Mouse (Mus musculus) hindbrain, embryonic 13.5 days (tissue): ENCODE results near the gene Smad5. TPM values are rescaled to one million over a fixed set of nuclear protein-coding genes. Genes with fewer than 3 reads are reported as not detected.

Experiments
- ATAC-seq: fragments of 200-750 bp; cut with Nextera tagmentation; 2 replicates; pipeline ENCODE4 v1.8.0; 2017; ENCODE audit warnings: moderate TSS enrichment; ENCODE audit not compliant: low FRiP score
- H3K27ac ChIP-seq: fragments of 300-500 bp; sonication (generic); 2 replicates; pipeline ENCODE4 v1.5.1; 2015; ENCODE audit warnings: inconsistent platforms, mild to moderate bottlenecking, moderate library complexity
- H3K27me3 ChIP-seq: fragments of 300-500 bp; sonication (generic); 2 replicates; pipeline ENCODE4 v1.6.1; 2015; ENCODE audit warnings: mild to moderate bottlenecking, inconsistent platforms
- H3K36me3 ChIP-seq: fragments of 300-500 bp; sonication (generic); 2 replicates; pipeline ENCODE4 v1.6.1; 2015; ENCODE audit warnings: mild to moderate bottlenecking, inconsistent platforms
- H3K4me1 ChIP-seq: fragments of 300-500 bp; sonication (generic); replicated peaks from 2 replicates; pipeline ENCODE4 v1.6.1; 2015; ENCODE audit warnings: inconsistent platforms
- H3K4me2 ChIP-seq: fragments of 300-500 bp; sonication (generic); 2 replicates; pipeline ENCODE4 v1.6.1; 2015; ENCODE audit warnings: inconsistent platforms, mild to moderate bottlenecking, moderate library complexity
- H3K4me3 ChIP-seq: fragments of 300-500 bp; sonication (generic); 2 replicates; pipeline ENCODE4 v1.5.1; 2015; ENCODE audit warnings: mild to moderate bottlenecking, inconsistent platforms
- H3K9ac ChIP-seq: fragments of 300-500 bp; sonication (generic); 2 replicates; pipeline ENCODE4 v1.6.1; 2015; ENCODE audit warnings: mild to moderate bottlenecking, inconsistent platforms
- H3K9me3 ChIP-seq: fragments of 300-500 bp; sonication (generic); 2 replicates; pipeline ENCODE4 v1.6.1; 2016; ENCODE audit warnings: inconsistent platforms
- WGBS: fragments of 180-500 bp; shearing (Covaris S2); methylation state at CpG from one replicate; pipeline ENCODE4 v1.1.7; 2015; 5-methylcytosine and 5-hydroxymethylcytosine counted together
- polyA plus RNA-seq: library from polyadenylated mRNA; unstranded; fragments of >200 nt; fragmentation: Nextera tagmentation; extraction: Ambion mirVana; gene quantifications from 2 replicates; pipeline ENCODE4 v1.2.1, GENCODE M21; 2015

The Smad5 gene
- 23.5 and 24.1 TPM in 2 replicates for polyA plus RNA-seq

DNA sequence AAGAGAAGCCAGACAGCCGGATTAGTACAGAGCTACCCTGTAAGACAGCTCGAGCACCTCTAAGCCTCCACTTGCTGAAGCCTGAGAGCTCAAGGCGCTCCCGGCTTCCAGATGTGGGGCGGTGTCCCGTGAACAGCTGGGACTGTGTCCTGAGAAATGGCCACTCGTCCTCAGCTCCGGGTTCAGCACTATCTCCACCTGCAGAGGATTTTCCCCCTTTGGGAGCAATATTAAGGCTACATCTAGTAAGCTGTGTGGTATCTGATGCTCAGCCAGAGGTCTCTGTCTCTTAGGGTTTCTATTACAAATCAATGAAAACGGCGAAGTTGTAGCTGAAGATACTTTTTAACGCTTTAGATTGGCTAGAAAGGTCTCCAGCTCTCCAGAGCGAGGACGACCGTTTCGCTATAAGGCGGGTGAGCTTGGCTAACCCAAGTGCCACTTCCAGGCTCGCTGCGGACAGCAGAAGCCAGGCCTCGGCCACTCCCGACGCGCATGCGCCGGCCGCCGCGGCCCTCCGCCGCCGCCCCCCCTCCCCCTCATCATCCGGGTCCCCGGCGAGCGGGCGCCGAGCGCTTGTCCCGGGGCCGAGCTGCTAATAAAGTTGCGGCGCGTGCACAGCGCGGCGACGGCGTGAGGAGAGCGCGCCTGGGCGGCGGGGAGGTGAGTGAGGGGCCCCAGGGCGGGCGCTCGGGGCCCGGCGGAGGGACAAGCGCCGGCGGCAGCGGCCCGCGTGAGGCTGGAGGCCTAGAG, at the start of gene Smad5:
Gene Smad5 (plus strand): TSS at position 542 of the 753 bp plus-strand sequence.
- Histone ChIP-seq H3K27me3 (no peaks in the 10 kb centered on the region), H3K4me3 (peak within 1 kb of the TSS; percentile 73), H3K36me3 (no peaks in the 10 kb centered on the region; the same call in 1 of the 2 replicates), H3K4me2 (peak within 1 kb of the TSS; percentile 69), H3K9ac (peak within 1 kb of the TSS; percentile 95), H3K4me1 (peaks cover 59% of the 10 kb centered on the region), H3K27ac (peak within 1 kb of the TSS; percentile 99), H3K9me3 (no peaks in the 10 kb centered on the region)
- ATAC-seq = peak; percentile 83
- WGBS = 4% methylated on average over 62 of the region's 62 CpGs

DNA sequence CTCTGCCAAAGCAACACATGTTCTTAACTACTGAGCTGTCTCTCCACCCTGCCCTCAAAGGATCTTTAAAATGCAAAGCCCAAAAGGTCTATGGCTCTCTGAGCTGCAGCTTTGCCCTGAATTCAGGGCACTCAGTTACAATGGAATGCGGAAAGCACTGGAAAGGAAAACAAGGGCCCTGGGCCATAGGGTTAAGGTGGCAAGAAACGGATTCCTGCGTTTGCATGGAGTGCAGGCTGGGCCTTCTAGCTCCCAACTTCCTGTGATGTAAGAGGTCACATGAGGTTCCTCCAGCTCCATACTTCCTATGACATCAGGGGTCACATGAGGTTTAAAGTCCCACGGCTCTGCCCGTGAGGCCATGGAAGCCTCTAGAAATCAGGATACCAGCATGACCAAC, 48.6 kb upstream of the Smad5 start:
- H3K27me3 ChIP-seq = no peaks in the 10 kb centered on the region
- H3K4me1 ChIP-seq = no peaks in the 10 kb centered on the region
- no peak overlapping the region for H3K27ac ChIP-seq
- no peaks in the 10 kb centered on the region for H3K9me3 ChIP-seq
- no peaks in the 10 kb centered on the region for H3K36me3 ChIP-seq
- ATAC-seq = no peak
- WGBS = 89% methylated on average over 5 of the region's 5 CpGs
- H3K9ac ChIP-seq = no peak overlapping the region
- H3K4me2 ChIP-seq = no peak overlapping the region
- H3K4me3 ChIP-seq = no peak overlapping the region

DNA sequence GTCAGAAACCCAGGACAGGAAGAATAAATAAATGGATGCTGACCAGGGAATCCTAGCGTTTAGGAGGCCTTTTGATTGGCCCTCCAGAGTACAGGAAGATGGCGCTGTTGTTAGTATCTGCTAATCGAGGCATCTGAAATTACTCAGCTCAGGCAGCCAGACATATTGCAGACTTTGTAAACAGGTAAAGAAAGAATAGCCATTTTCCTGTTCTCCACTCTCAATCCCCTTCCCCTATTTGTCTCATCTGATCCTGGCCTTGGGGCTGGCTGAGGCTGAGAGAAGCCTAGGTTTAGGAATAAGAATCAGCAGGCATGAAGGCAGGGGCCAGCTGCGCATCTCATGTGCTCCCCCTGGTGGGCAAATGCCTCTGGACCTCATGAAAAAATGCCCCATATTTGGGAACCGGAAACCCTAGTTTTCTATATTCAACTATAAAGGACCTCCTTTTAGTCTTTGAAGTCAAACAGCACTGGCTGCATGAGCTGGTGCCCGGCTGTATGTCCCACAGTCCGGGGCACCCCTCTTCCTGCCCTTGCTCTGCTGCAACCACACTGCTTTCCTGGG, 44.8 kb upstream of the Smad5 start:
- Histone ChIP-seq H3K9me3 (no peaks in the 10 kb centered on the region), H3K9ac (no peak overlapping the region), H3K27ac (no peak overlapping the region), H3K4me2 (no peak overlapping the region), H3K27me3 (no peaks in the 10 kb centered on the region), H3K36me3 (no peaks in the 10 kb centered on the region), H3K4me1 (no peaks in the 10 kb centered on the region), H3K4me3 (no peak overlapping the region)
- ATAC-seq = no peak
- 49% methylated on average over 7 of the region's 7 CpGs for WGBS

- H3K4me2 ChIP-seq = no peak overlapping the region
- H3K27ac ChIP-seq = no peak overlapping the region
- H3K4me1 ChIP-seq = no peaks in the 10 kb centered on the region
- no peak overlapping the region for H3K4me3 ChIP-seq
- H3K36me3 ChIP-seq = no peaks in the 10 kb centered on the region
- H3K9ac ChIP-seq = no peak overlapping the region
- WGBS = 72% methylated on average over 6 of the region's 6 CpGs
- H3K27me3 ChIP-seq = no peaks in the 10 kb centered on the region
- no peaks in the 10 kb centered on the region for H3K9me3 ChIP-seq
- ATAC-seq = no peak
Measured at GRCm38 (mm10) chr13:56658931-56659330, 43.9 kb upstream of the Smad5 start.

GRCm38 (mm10) chr13:56661914-56662621, 40.7 kb upstream of the Smad5 start:
- Histone ChIP-seq H3K4me1 (no peaks in the 10 kb centered on the region), H3K9ac (no peak overlapping the region), H3K4me2 (no peak overlapping the region), H3K4me3 (no peak overlapping the region), H3K9me3 (no peaks in the 10 kb centered on the region), H3K36me3 (no peaks in the 10 kb centered on the region), H3K27me3 (0 out of 2 replicates have a peak, but pooled peaks cover 3% of the 10 kb centered on the region), H3K27ac (no peak overlapping the region)
- 68% methylated on average over 7 of the region's 7 CpGs for WGBS
- no peak for ATAC-seq

GRCm38 (mm10) chr13:56664256-56665170, 38.3 kb upstream of the Smad5 start:
- H3K9me3 ChIP-seq = no peaks in the 10 kb centered on the region
- H3K27ac ChIP-seq = no peak overlapping the region
- H3K4me3 ChIP-seq = no peak overlapping the region
- H3K9ac ChIP-seq = no peak overlapping the region
- no peak for ATAC-seq
- H3K27me3 ChIP-seq = 0 out of 2 replicates have a peak, but pooled peaks cover 3% of the 10 kb centered on the region
- no peak overlapping the region for H3K4me2 ChIP-seq
- H3K4me1 ChIP-seq = no peaks in the 10 kb centered on the region
- WGBS = 74% methylated on average over 17 of the region's 17 CpGs
- H3K36me3 ChIP-seq = no peaks in the 10 kb centered on the region

DNA sequence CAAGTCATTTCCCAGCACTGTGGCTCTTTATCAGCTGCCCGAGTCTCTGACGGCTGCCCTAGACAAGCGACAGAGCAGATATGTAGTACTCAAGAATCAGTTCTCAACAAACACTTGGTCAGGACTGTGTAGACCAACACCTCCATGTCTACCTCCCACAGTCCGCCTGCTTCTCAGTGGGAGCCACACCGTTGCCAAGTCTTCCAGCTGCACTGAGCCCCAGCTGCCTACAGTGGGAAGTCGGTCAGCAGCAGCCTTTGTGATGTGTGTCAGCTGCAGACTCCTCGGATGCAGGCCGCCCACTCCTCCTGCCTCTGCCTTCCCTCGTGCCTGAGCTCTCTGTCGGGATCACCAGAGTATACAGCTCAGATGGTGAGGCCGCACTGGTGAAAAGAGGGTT, 31.6 kb upstream of the Smad5 start:
- ATAC-seq = no peak
- Histone ChIP-seq H3K27me3 (no peaks in the 10 kb centered on the region), H3K9me3 (no peaks in the 10 kb centered on the region), H3K4me2 (no peak overlapping the region), H3K4me3 (no peak overlapping the region), H3K4me1 (no peaks in the 10 kb centered on the region), H3K36me3 (no peaks in the 10 kb centered on the region), H3K27ac (no peak overlapping the region), H3K9ac (no peak overlapping the region)
- WGBS = 54% methylated on average over 11 of the region's 11 CpGs

GRCm38 (mm10) chr13:56677731-56678130, 25.1 kb upstream of the Smad5 start:
- H3K4me2 ChIP-seq = no peak overlapping the region
- no peak overlapping the region for H3K9ac ChIP-seq
- no peak for ATAC-seq
- no peaks in the 10 kb centered on the region for H3K9me3 ChIP-seq
- H3K4me1 ChIP-seq = peaks cover 14% of the 10 kb centered on the region
- peaks cover 5% of the 10 kb centered on the region; the same call in 1 of the 2 replicates for H3K27me3 ChIP-seq
- H3K4me3 ChIP-seq = no peak overlapping the region
- 68% methylated on average over 4 of the region's 4 CpGs for WGBS
- H3K27ac ChIP-seq = 0 out of 2 replicates have a peak overlapping the region, but pooled peaks have one; percentile 18
- H3K36me3 ChIP-seq = no peaks in the 10 kb centered on the region

DNA sequence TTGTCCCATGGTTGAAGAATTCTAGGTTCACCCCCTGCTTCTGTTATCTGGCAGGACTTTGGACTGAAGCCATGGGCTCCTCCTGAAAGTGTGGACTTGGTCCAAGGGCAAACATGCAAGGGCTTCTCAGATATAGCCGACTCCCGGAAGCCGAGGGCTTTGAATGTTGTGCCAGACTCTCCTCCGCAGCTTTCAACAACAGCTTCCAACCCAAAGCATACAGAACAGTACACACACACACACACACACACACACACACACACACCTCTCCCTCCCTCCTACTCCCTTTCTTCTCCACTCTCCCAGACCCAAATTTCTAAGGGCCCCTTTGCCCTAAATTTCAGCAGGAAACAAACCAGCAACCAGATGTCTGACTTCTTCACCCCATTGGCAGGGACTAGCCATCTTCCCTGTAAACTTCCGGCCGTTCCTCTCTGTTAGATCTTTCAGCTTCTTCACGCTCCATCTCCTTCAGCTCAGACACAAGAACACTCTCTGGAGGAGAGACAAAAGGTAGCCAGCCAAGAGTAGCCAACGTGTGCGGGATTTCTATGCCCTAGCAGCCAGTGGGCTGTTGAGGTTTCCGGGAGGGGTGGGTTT, 24.5 kb upstream of the Smad5 start:
- no peaks in the 10 kb centered on the region for H3K9me3 ChIP-seq
- H3K27ac ChIP-seq = peak overlapping the region; percentile 18; the same call in 1 of the 2 replicates
- H3K4me3 ChIP-seq = no peak overlapping the region
- no peaks in the 10 kb centered on the region for H3K36me3 ChIP-seq
- no peak overlapping the region for H3K9ac ChIP-seq
- peaks cover 5% of the 10 kb centered on the region; the same call in 1 of the 2 replicates for H3K27me3 ChIP-seq
- H3K4me2 ChIP-seq = no peak overlapping the region
- ATAC-seq = peak; percentile 24; the same call in 1 of the 2 replicates
- peaks cover 14% of the 10 kb centered on the region for H3K4me1 ChIP-seq
- WGBS = 29% methylated on average over 10 of the region's 10 CpGs

GRCm38 (mm10) chr13:56678826-56679504, 23.8 kb upstream of the Smad5 start:
- 66% methylated on average over 10 of the region's 10 CpGs for WGBS
- H3K27me3 ChIP-seq = peaks cover 5% of the 10 kb centered on the region; the same call in 1 of the 2 replicates
- H3K9ac ChIP-seq = no peak overlapping the region
- H3K4me2 ChIP-seq = no peak overlapping the region
- H3K4me3 ChIP-seq = no peak overlapping the region
- H3K9me3 ChIP-seq = no peaks in the 10 kb centered on the region
- ATAC-seq = no peak
- no peaks in the 10 kb centered on the region for H3K36me3 ChIP-seq
- no peak overlapping the region; the same call in 1 of the 2 replicates for H3K27ac ChIP-seq
- H3K4me1 ChIP-seq = peaks cover 14% of the 10 kb centered on the region

- WGBS = 76% methylated on average over 4 of the region's 4 CpGs
- H3K36me3 ChIP-seq = no peaks in the 10 kb centered on the region
- peaks cover 14% of the 10 kb centered on the region for H3K4me1 ChIP-seq
- H3K27ac ChIP-seq = no peak overlapping the region
- no peaks in the 10 kb centered on the region for H3K9me3 ChIP-seq
- no peak overlapping the region for H3K4me3 ChIP-seq
- H3K4me2 ChIP-seq = no peak overlapping the region
- peaks cover 5% of the 10 kb centered on the region; the same call in 1 of the 2 replicates for H3K27me3 ChIP-seq
- no peak for ATAC-seq
- no peak overlapping the region for H3K9ac ChIP-seq
Measured at GRCm38 (mm10) chr13:56681924-56682323, 20.9 kb upstream of the Smad5 start.
